Mouse (Mus musculus) T-helper 2 cell (primary cell): Measurements from ENCODE around the gene Dct.

Experiments
- in situ Hi-C: fragments of 300-600 bp; cut with MboI, MseI; formaldehyde crosslinking; loops from one replicate; pipeline ENCODE4 v1.15.1; 2025; ENCODE audit warnings: high pct_unique_total_duplicates

Gene Dct

GRCm38 (mm10) chr14:118049648-118050238 is 2.3 kb downstream of the Dct start:
- in situ Hi-C loops = no loop called here

DNA sequence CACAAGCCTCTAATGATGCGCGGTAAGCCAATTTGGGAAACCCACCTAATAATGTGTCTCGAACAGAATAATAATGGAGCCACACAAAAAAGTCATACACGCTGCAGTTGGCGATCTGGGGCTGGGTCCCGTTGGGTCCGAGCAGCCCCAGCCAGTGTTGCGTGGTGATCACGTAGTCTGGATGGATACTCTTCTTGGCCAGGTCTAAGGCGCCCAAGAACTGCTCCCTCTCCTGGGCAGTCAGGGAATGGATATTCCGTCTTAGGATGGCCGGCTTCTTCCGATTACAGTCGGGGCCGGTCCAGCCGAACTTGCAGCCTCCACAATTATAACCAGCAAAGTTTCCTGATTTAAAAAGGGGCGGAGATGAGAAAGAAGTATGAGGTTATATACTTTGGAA is 9.1 kb downstream of the Dct start:
- in situ Hi-C loops = no loop called here

GRCm38 (mm10) chr14:118042066-118042762 is 9.8 kb downstream of the Dct start:
- in situ Hi-C loops = no loop called here

- in situ Hi-C loops = no loop called here
These were observed 11.3 kb downstream of the Dct start for GRCm38 (mm10) chr14:118040550-118041250.

DNA sequence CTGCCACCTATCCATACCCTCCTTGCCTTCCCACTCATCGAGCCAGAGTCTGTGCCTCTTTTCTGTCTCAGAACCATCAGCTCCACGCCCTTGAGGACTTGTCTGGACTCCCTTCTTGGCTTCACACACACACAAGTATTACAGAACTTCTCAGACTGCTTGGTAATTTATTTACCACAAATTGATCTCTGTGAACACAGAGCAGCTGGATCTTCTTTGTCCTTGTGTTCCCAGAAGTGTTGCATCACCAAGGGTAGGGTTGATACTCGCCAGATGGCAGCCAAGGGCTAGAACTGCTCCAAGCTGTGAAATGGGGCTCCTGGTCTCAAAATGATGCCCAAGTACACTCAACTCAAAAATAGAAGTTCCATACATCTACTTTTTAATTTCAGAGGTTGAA is 13.0 kb downstream of the Dct start:
- in situ Hi-C loops = no loop called here

DNA sequence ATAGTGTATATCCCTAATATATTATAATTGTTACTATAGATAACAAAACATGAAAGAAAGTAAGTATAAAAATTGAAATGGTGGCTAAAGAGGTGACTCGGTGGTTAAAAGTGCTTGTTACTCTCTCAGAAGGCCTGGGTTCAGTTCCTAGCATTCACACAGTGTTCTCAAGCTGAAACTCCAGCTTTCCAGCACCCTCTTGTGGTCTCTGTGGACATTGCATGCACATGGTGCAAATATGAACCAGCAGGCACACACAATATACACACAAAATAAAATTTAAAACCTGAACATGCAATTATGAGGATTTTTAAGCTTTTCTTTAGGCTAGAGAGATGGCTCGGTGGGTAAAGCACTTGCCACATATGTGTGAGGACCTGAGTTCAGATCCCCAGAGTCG is 24.5 kb downstream of the Dct start:
- in situ Hi-C loops = no loop called here

DNA sequence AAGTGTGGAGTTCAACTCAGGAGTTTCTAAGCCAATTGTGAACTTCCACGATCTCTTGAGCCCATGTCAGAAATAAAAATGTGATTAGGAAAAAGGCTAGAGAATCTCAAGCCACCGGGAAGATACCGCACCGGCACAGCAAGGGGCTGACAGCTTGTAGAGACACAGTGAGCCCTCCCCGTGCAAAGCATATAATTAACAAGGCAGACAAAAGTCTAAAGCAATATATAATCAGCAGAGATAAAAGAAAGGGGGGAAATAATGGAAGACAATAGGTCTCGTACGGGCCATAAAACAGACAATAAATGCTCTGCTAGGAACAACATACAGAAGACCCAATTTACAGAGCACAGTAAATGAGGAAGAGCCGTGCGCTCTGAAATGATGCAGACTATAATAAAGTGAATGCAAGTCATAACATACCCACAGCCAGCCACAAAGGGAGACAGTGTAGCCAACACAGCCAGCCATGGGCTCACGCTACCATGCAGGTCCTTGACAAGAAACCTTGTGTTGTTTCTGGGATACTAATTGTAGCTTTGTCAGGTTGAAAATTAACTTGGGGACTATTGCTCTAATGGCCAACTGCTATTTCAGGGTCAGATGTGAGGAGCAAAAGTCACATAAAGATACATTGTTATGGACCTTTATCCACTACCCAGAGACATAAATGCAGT is 30.0 kb downstream of the Dct start:
- in situ Hi-C loops = no loop called here

GRCm38 (mm10) chr14:118019314-118019713 is 32.7 kb downstream of the Dct start:
- in situ Hi-C loops = no loop called here

DNA sequence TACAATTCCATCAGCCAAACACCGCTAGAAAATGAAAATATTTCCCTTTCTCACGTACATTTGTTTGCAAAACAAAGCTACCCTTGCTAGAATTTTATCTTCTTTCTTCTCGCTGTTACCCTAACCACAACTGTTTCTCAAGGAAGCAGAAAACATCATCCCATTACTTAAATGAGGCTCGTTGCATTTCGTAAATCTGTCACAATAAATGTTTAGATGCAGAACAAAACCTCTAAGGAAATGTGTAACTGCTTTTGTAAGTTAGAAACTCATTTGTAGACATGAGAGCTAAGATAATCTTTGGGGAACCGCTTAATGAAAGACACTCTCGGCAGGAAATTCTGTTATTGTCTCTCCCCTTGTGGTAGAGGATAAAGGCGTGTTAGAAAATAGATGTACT is 38.8 kb downstream of the Dct start:
- in situ Hi-C loops = no loop called here

GRCm38 (mm10) chr14:118009541-118009940 is 42.5 kb downstream of the Dct start:
- in situ Hi-C loops = no loop called here

DNA sequence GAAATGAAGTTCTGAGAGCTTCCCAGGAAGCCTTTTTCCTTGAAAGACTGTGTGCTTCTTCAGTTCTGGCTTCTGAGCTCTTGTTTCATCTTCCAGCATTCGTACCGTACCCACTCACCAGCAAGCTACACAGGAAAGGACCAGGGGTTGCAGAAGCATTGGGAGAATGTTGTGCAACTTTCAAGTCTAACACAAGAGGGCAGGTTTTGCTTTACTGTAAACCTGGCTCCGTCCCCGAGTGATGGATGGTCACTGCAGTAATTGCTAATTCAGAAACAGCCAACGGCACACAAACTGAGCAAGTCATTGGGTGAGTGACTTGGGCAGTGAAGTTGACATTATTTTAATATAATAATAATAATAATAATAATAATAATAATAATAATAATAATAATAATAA is 46.3 kb downstream of the Dct start:
- in situ Hi-C loops = no loop called here

DNA sequence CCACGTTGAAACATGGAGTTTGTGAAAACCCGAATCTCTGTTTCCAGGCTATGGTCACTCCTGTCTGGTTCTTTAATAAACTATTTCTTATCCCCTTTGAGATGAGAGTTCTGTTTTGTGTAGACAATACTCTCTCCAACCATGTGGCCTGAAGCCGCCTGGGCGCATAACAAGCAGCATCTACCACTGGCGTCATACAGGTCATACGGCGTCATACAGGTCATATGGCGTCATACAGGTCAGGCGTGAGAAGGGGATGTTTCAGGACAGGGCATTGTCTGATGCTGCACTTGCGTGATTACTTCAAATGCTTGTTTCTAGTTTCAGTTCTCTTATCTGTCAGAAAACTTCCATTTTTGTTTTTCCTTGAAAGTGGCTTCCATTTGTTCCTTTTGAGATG is 47.6 kb downstream of the Dct start:
- in situ Hi-C loops = no loop called here

- in situ Hi-C loops = no loop called here
These were observed 58.2 kb downstream of the Dct start for GRCm38 (mm10) chr14:117993845-117994244.

GRCm38 (mm10) chr14:117992600-117993256 is 59.3 kb downstream of the Dct start:
- in situ Hi-C loops = no loop called here

GRCm38 (mm10) chr14:117990203-117990602 is 61.8 kb downstream of the Dct start:
- in situ Hi-C loops = no loop called here

DNA sequence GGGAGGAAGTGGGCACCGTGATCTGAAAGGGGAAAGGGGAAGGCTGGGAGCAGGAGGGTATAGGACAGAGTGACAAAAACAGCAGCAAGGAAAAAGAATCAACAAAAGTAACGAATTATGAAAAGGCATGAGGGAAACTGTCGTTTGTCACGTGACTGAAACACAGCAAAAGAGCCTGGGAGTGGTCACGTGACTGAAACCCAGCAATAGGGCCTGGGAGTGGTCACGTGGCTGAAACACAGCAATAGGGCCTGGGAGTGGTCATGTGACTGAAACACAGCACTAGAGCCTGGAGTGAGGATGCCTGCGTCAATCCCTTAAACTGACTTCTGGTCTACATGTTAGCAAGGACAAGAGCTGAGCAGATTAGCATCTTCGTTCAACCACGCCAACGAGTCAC is 63.6 kb downstream of the Dct start:
- in situ Hi-C loops = no loop called here

DNA sequence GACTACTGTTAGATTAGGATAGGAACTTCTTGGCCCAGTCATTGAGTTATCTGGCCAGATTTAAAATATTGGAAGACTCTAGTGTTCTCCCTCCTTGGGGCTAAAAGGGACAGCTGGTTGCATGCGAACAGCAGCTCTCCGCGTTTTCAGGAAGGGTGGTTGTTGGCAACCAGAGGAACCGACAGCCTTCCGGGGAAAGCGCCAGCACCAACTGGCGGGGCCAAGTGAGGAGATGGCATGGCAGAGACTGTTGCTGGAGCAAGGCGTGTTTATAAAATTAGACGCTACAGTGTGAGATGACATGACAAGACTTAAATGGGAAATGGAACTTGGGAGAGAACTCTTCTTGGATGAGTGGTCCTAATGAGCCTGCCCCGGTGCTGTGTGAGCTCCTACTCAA is 70.5 kb downstream of the Dct start:
- in situ Hi-C loops = no loop called here

- in situ Hi-C loops = no loop called here
These were observed 79.5 kb downstream of the Dct start for GRCm38 (mm10) chr14:117972576-117972975.
